Mouse (Mus musculus): ENCODE measurements around the gene Sptan1. TPM values are rescaled to one million over a fixed set of nuclear protein-coding genes. Genes with fewer than 3 reads are reported as not detected.

The Sptan1 gene
- total RNA-seq, 2 experiments from 2014 or later, result 90.6 to 96.0 TPM

GRCm38 (mm10) chr2:30077502-30078348, 112.4 kb downstream of the Sptan1 start, which contains the start of gene Pkn3:
TSS of gene Pkn3 (plus strand) at chr2:30077684.
- DNase-seq, result peak; percentile 88
- intact Hi-C loops (cut with DNase I; ENCODE audit: low total_unique reads), result no loop called here

DNA sequence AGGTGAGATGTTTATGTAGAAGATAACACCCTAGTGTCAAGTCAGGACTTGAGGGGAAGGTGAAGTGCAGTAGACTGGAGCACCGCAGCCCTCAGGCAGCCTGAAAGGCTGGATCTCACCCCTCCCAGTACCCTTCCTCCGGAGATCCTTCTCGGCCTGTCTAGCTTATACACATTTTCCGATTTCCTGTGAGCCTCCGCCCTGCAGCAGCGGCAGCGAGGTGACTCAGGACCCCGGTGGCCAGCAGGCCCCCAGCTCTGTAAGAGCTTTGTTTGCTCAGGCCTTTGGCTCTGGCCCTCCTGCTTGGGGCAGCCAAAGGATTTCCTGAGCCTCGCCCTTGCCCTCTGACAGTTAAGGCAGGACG, 113.0 kb downstream of the Sptan1 start:
- no peak for DNase-seq
- intact Hi-C loops (cut with DNase I; ENCODE audit: low total_unique reads), result no loop called here

DNA sequence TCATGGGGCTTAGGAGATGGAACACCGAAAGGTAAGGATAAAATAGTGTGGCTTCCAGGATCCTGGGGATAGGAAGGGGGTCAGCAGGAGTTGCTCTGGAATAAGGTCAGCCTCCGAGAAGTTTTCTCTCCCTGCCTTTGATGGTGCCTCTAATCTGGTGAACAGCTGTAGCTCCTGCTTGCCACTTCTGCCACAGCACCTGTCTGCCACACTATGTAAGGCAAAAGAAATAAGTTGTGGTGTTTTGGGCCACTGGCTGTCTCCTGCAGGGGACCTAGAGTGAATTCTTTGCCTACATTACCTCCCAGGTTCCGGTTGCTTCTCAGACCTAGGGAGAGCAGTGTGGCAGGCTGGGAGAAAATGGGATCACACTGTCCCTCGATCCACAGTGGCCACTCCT, 113.4 kb downstream of the Sptan1 start:
- intact Hi-C loops (cut with DNase I; ENCODE audit: low total_unique reads), result no loop called here
- DNase-seq, result no peak

DNA sequence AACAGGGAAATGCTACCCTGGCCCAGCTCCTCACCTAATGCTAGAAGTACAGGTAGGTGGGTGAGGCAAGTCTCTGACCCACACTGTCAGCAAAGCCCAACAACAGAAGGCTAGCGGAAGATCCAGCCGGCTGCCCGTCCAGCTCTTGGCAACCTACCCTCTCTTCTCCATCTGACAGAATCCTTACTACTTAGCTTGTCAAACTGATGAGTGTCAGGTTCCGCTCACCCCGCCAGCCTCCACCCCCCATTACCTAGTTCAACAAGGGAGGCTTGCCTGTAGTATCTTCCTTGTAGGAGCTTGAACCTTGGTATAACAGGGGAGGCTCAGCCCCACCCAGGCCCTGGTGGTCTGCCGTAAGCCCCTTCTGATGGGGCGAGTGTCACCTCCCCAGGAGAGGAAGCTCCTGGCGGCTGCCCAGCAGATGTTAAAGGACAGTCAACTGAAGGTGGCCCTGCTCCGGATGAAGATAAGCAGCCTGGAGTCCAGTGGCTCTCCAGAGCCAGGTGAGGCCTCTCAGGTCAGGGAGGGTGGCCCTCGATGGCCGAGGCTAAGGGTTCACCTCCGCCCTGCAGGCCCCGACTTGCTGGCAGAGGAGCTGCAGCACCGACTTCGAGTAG, 114.9 kb downstream of the Sptan1 start:
- no peak for DNase-seq
- intact Hi-C loops (cut with DNase I; ENCODE audit: low total_unique reads), result no loop called here

Small RNA genes lying within 50 kb of the gene (microRNA-seq; reads per million reads assigned to microRNA genes)
- gene Mir6997, result 0 to 0.50 reads per million in 2 experiments

Other genes with a start within 250 kb of the Sptan1 start
- not detected for gene Gm13420, start 213.9 kb upstream of the Sptan1 start, total RNA-seq (2021)
- gene Gm13547, start 206.2 kb upstream of the Sptan1 start, total RNA-seq (2021), result not detected
- gene Coq4, start 178.1 kb upstream of the Sptan1 start, total RNA-seq (2021), result 10 to 100 TPM in 1 of 2 experiments, 1 to 10 TPM in 1; 6.7 to 10.7 TPM
- gene Trub2, start 177.1 kb upstream of the Sptan1 start, total RNA-seq (2021), result 10 to 100 TPM; 28.0 to 28.3 TPM
- gene Slc27a4, start 162.9 kb upstream of the Sptan1 start, total RNA-seq (2021), result 10 to 100 TPM in 1 of 2 experiments, 1 to 10 TPM in 1; 8.6 to 10.1 TPM
- 10 to 100 TPM; 21.1 to 21.9 TPM for gene Urm1, start 145.5 kb upstream of the Sptan1 start, total RNA-seq (2021)
- gene Cercam, start 96.4 kb upstream of the Sptan1 start, total RNA-seq (2021), result 10 to 100 TPM; 17.7 TPM
- 10 to 100 TPM; 15.1 to 16.1 TPM for gene Odf2, start 76.3 kb upstream of the Sptan1 start, total RNA-seq (2021)
- gene Gle1, start 30.1 kb upstream of the Sptan1 start, total RNA-seq (2021), result 10 to 100 TPM; 17.5 to 20.2 TPM
- 1 to 10 TPM; 3.2 to 3.3 TPM for gene Wdr34, start 83.3 kb downstream of the Sptan1 start, total RNA-seq (2021)
- gene Set, start 91.8 kb downstream of the Sptan1 start, total RNA-seq (2021), result 10 to 100 TPM; 75.4 to 90.4 TPM
- gene Pkn3, start 112.1 kb downstream of the Sptan1 start, total RNA-seq (2021), result 1 to 10 TPM; 5.9 to 6.4 TPM
- 1 to 10 TPM; 3.5 to 4.0 TPM for gene Zdhhc12, start 128.1 kb downstream of the Sptan1 start, total RNA-seq (2021)
- gene Zer1, start 159.0 kb downstream of the Sptan1 start, total RNA-seq (2021), result 10 to 100 TPM; 17.7 to 20.6 TPM
- gene Tbc1d13, start 168.2 kb downstream of the Sptan1 start, total RNA-seq (2021), result 10 to 100 TPM; 12.0 to 13.7 TPM
- 10 to 100 TPM; 44.4 to 49.4 TPM for gene Endog, start 205.9 kb downstream of the Sptan1 start, total RNA-seq (2021)
- gene Spout1, start 212.9 kb downstream of the Sptan1 start, total RNA-seq (2021), result 1 to 10 TPM; 5.9 to 6.1 TPM
- gene Kyat1, start 240.3 kb downstream of the Sptan1 start, total RNA-seq (2021), result 10 to 100 TPM; 20.4 to 23.4 TPM